9 mouse cellular contexts compared by ENCODE assay signal in the genomic region with DNA sequence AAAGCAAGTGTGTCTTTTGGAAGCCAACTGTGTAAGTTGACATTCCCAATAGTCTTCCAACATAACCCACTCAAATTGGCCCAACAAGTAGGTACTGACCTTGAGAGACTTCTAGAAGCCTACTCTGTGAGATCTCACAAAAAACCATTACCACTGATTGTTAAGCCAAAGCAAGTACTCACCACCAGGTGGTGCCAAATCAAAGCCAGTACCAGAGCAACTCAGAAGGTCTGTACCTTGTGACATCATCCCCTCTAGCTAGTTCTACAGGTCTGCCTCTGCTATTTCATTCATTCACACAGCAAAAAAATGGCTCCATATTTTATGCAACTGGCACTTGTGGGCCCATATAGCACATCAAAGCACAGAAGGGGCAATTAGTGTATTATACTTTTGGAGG. TPM values are rescaled to one million over a fixed set of nuclear protein-coding genes. Genes with fewer than 3 reads are reported as not detected.
DNase-seq lines count a peak whose midpoint lies in the region; ATAC-seq lines count a peak whose summit lies in the region.
"Had no signal": no experiment of that assay in that cellular context is flagged by ENCODE, and none has a peak within 500 bp of the region (broad histone marks: within the 10 kb centered on the region; RNA-seq: fewer than 3 reads in every experiment).

No protein-coding gene starts in this region.

- no peaks in the 10 kb centered on the region for H3K4me1 ChIP-seq in embryonic facial prominence, embryonic 11.5 days (ENCODE audit: control insufficient read depth, insufficient read depth, low read length)
- H3K4me1 ChIP-seq: stomach, embryonic 15.5 days had no signal

- H3K9ac ChIP-seq in embryonic facial prominence, embryonic 11.5 days (replicated peaks; ENCODE audit: low read length), result no peak overlapping the region
- H3K9ac ChIP-seq: stomach, embryonic 15.5 days had no signal

- H3K9me3 ChIP-seq in embryonic facial prominence, embryonic 11.5 days (replicated peaks; ENCODE audit: control insufficient read depth, low read length), result no peaks in the 10 kb centered on the region
- H3K9me3 ChIP-seq: stomach, embryonic 15.5 days had no signal

- peak; percentile 50; the same call in 1 of the 2 replicates for ATAC-seq in frontal cortex, adult (ENCODE audit: low TSS enrichment)
- no peak for ATAC-seq in embryonic facial prominence, embryonic 11.5 days (replicated peaks; ENCODE audit: insufficient number of reproducible peaks, low FRiP score, low TSS enrichment, low read depth)
- peak; percentile 98 for ATAC-seq in inflammation-experienced regulatory T-cells, adult 6 months

- H3K27me3 ChIP-seq in embryonic facial prominence, embryonic 11.5 days (ENCODE audit: control insufficient read depth, insufficient read depth, low read length), result no peaks in the 10 kb centered on the region
- H3K27me3 ChIP-seq: stomach, embryonic 15.5 days had no signal

- H3K36me3 ChIP-seq in embryonic facial prominence, embryonic 11.5 days (replicated peaks; ENCODE audit: control insufficient read depth, insufficient read depth, low read depth, low read length), result no peaks in the 10 kb centered on the region
- H3K36me3 ChIP-seq: stomach, embryonic 15.5 days had no signal

- H3K4me2 ChIP-seq in embryonic facial prominence, embryonic 11.5 days (ENCODE audit: low read depth, low read length), result no peak overlapping the region
- H3K4me2 ChIP-seq: stomach, embryonic 15.5 days had no signal

- no peak overlapping the region for H3K27ac ChIP-seq in embryonic facial prominence, embryonic 11.5 days (replicated peaks; ENCODE audit: low read depth, low read length)
- H3K27ac ChIP-seq: stomach, embryonic 15.5 days had no signal

- H3K4me3 ChIP-seq in embryonic facial prominence, embryonic 11.5 days (ENCODE audit: low read depth, low read length), result no peak overlapping the region
- H3K4me3 ChIP-seq: stomach, embryonic 15.5 days had no signal

- DNase-seq in frontal cortex, postnatal 14 days (ENCODE audit: low spot score in 2 of 2), result no peak
- DNase-seq in B cell, adult 2 months, result peak; percentile 77 to 81
- peak; percentile 28 for DNase-seq in adrenal gland, adult 8-10 months
- peak; percentile 71 for DNase-seq in embryonic facial prominence, embryonic 11.5 days (ENCODE audit: low spot score)
- peak; percentile 42 to 73 for DNase-seq in lung, adult 18-20 months
- peak; percentile 15 to 63 for DNase-seq in spleen, adult 18-20 months

RNA-seq across cellular contexts. Expression of gene Ola1, which starts 51.6 kb away (rescaled TPM):
- total RNA-seq in adrenal gland, adult 8-10 months (2022), result 10 to 100 TPM; 53.6 to 59.3 (median 56.3) TPM
- polyA plus RNA-seq in embryonic facial prominence, embryonic 11.5 days (2014; fragmentation: Nextera tagmentation; extraction: Ambion mirVana), result 107 and 117 TPM in 2 replicates
- 10 to 100 TPM; 68.4 to 91.6 (median 88.3) TPM for polyA plus RNA-seq in inflammation-experienced regulatory T-cells, adult 6 months (2017; shearing (Covaris generic))

Comparison
In these comparisons a context has a peak if more than half of its experiments do, and no peak if none do; other contexts are left out.
1. DNase-seq: peak in B cell, adult 2 months (2 of 2), adrenal gland, adult 8-10 months (single experiment), embryonic facial prominence, embryonic 11.5 days (single experiment), lung, adult 18-20 months (2 of 2) and spleen, adult 18-20 months (2 of 2); none in frontal cortex, postnatal 14 days (0 of 2).